Comparison of ENCODE assay signal across 8 mouse cellular contexts in the genomic region with DNA sequence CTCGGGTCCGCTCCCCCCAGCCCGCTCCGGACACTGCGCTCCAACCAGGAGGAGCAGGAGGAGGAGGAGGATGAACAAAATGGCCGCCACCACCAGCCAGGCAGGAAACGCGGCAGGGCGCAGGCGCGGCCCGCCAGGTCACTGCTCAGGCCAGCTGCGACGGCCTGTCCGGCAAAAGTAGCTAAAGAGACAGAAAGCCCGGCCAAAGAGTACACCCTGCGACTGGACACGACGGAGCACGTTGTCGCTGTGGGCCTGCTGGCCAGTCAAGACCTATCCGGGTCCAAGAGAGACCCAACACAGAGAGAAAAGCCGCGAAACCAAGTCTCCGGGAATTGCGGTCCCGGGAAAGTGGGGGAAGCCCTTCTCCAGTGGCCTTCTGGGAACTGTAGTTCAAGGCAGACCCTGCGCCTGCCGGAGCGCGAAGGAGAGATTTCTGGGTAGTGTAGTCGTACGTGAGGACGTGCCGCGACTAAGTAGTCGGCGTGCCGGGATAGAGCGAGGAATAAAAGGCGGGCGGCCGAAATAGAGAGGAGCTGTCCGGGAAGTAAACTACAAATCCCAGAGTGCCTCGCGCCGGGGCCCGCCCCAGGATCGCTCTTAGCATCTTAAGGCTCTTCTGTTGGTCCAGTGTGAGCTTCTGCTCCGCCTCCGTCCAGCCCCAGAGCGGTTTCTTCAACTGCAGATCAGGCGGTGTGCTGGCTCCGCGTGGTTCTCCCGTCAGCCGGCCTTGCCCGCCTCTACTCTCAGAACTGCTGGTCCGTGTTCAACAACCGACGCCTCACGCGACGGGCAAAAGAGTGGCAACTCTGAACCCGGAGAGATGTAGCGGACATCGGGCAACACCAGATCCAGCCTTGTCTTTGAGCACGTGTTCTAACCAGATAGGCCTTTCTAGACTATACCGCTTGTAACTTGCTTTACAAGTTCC. TPM values are rescaled to one million over a fixed set of nuclear protein-coding genes. Genes with fewer than 3 reads are reported as not detected.
DNase-seq lines count a peak whose midpoint lies in the region; ATAC-seq and TF ChIP-seq lines count a peak whose summit lies in the region.

A gene (minus strand): TSS at position 433 of the 931 bp plus-strand sequence.

- peak within 1 kb of the TSS; percentile 80 for H3K4me2 ChIP-seq in forebrain, embryonic 16.5 days (ENCODE audit: low read length)
- H3K4me2 ChIP-seq in lung, embryonic 14.5 days = peak within 1 kb of the TSS; percentile 88

- no peaks in the 10 kb centered on the region for H3K9me3 ChIP-seq in G1E (replicated peaks)
- no peaks in the 10 kb centered on the region for H3K9me3 ChIP-seq in forebrain, embryonic 16.5 days (ENCODE audit: control insufficient read depth, low read length)
- H3K9me3 ChIP-seq in lung, embryonic 14.5 days (ENCODE audit: low read depth, low read length) = no peaks in the 10 kb centered on the region

- 0 out of 2 replicates have a peak, but pooled peaks have one; percentile 35 for TF ChIP-seq POLR2A in olfactory bulb, adult 2 months (IDR thresholded peaks at IDR 0.05; ENCODE audit: insufficient read depth, low read depth, low read length)
- TF ChIP-seq POLR2A in thymus, adult 2 months (IDR thresholded peaks at IDR 0.05; ENCODE audit: control insufficient read depth, extremely low read depth, insufficient read depth, low read length, poor library complexity) = peak; percentile 57

- ATAC-seq in G1E (ENCODE audit: extremely low read depth, insufficient number of reproducible peaks, low FRiP score, poor library complexity, severe bottlenecking) = peak; percentile 90
- peak; percentile 99 for ATAC-seq in forebrain, embryonic 16.5 days
- ATAC-seq in lung, embryonic 14.5 days (ENCODE audit: insufficient read depth) = peak; percentile 99

- H3K27ac ChIP-seq in forebrain, embryonic 16.5 days (ENCODE audit: low read length) = peak within 1 kb of the TSS; percentile 90
- peak within 1 kb of the TSS; percentile 97 for H3K27ac ChIP-seq in layer of hippocampus, adult 2 months
- H3K27ac ChIP-seq in lung, embryonic 14.5 days (ENCODE audit: low read depth) = peak within 1 kb of the TSS; percentile 96
- peak within 1 kb of the TSS; percentile 97 for H3K27ac ChIP-seq in olfactory bulb, adult 2 months (ENCODE audit: insufficient read depth, low read depth, low read length)
- peak within 1 kb of the TSS; percentile 43; the same call in 1 of the 2 replicates for H3K27ac ChIP-seq in thymus, adult 2 months (ENCODE audit: control insufficient read depth, insufficient read depth, low read length)

- intact Hi-C loops in heart, postnatal 36 days (cut with DNase I) = loop anchor here (5.0 kb wide), 4 partner anchors 61 to 214 kb away; a partner anchor contains a TSS

- H3K27me3 ChIP-seq in G1E (ENCODE audit: insufficient read depth, low read length) = no peaks in the 10 kb centered on the region
- no peaks in the 10 kb centered on the region for H3K27me3 ChIP-seq in forebrain, embryonic 16.5 days (replicated peaks; ENCODE audit: control insufficient read depth, insufficient read depth, low read length)
- no peaks in the 10 kb centered on the region for H3K27me3 ChIP-seq in lung, embryonic 14.5 days (ENCODE audit: insufficient read depth, low read length)
- H3K27me3 ChIP-seq in thymus, adult 2 months (ENCODE audit: control insufficient read depth, insufficient read depth, low read length) = no peaks in the 10 kb centered on the region

- peak within 1 kb of the TSS; percentile 68 for H3K9ac ChIP-seq in forebrain, embryonic 16.5 days (replicated peaks; ENCODE audit: low read depth, low read length)
- H3K9ac ChIP-seq in lung, embryonic 14.5 days = peak within 1 kb of the TSS; percentile 90

- peak within 1 kb of the TSS; percentile 93 for H3K4me3 ChIP-seq in G1E (ENCODE audit: low read depth, low read length)
- H3K4me3 ChIP-seq in forebrain, embryonic 16.5 days (replicated peaks; ENCODE audit: low read length) = peak within 1 kb of the TSS; percentile 78
- H3K4me3 ChIP-seq in layer of hippocampus, adult 2 months = peak within 1 kb of the TSS; percentile 76
- peak within 1 kb of the TSS; percentile 86 for H3K4me3 ChIP-seq in lung, embryonic 14.5 days (ENCODE audit: low read depth, low read length)
- peak within 1 kb of the TSS; percentile 92 for H3K4me3 ChIP-seq in olfactory bulb, adult 2 months (ENCODE audit: insufficient read depth, low read depth, low read length)
- H3K4me3 ChIP-seq in thymus, adult 2 months (ENCODE audit: control insufficient read depth, insufficient read depth, low read length) = peak within 1 kb of the TSS; percentile 60

- peaks cover 40% of the 10 kb centered on the region for H3K4me1 ChIP-seq in G1E (ENCODE audit: insufficient read depth, low read depth, low read length)
- peaks cover 11% of the 10 kb centered on the region for H3K4me1 ChIP-seq in forebrain, embryonic 16.5 days (replicated peaks; ENCODE audit: control insufficient read depth, insufficient read depth, low read length)
- H3K4me1 ChIP-seq in lung, embryonic 14.5 days (ENCODE audit: insufficient read depth) = peaks cover 10% of the 10 kb centered on the region
- no peaks in the 10 kb centered on the region for H3K4me1 ChIP-seq in olfactory bulb, adult 2 months (ENCODE audit: control insufficient read depth, insufficient read depth, low read length)
- peaks cover 3% of the 10 kb centered on the region; the same call in 1 of the 2 replicates for H3K4me1 ChIP-seq in thymus, adult 2 months (replicated peaks; ENCODE audit: control insufficient read depth, insufficient read depth, low read length)

- WGBS in forebrain, embryonic 16.5 days = under 1% methylated on average over 69 of the region's 69 CpGs
- under 1% methylated on average over 69 of the region's 69 CpGs for WGBS in lung, embryonic 14.5 days
- under 1% methylated on average over 69 of the region's 69 CpGs for WGBS in olfactory bulb, adult 2 months
- WGBS in thymus, adult 2 months = under 1% methylated on average over 69 of the region's 69 CpGs

- no peak for TF ChIP-seq CTCF in G1E (IDR thresholded peaks at IDR 0.05; ENCODE audit: low read depth, low read length)
- TF ChIP-seq CTCF in layer of hippocampus, adult 2 months (conservative IDR thresholded peaks at IDR 0.05) = no peak
- TF ChIP-seq CTCF in lung, embryonic 14.5 days (IDR thresholded peaks at IDR 0.05; ENCODE audit: low read depth) = no peak
- TF ChIP-seq CTCF in olfactory bulb, adult 2 months (IDR thresholded peaks at IDR 0.05; ENCODE audit: insufficient read depth, low read depth, low read length) = no peak
- no peak for TF ChIP-seq CTCF in thymus, adult 2 months (IDR thresholded peaks at IDR 0.05; ENCODE audit: borderline replicate concordance, control insufficient read depth, extremely low read depth, insufficient read depth, low read length, poor library complexity)

- peak; percentile 83 for DNase-seq in G1E (ENCODE audit: low spot score)
- DNase-seq in cerebellum, adult 18-20 months = peak; percentile 98 to 100
- DNase-seq in heart, postnatal 36 days = peak; percentile 96 to 97
- DNase-seq in layer of hippocampus, adult 2 months (ENCODE audit: low spot score in 2 of 2) = peak; percentile 98 to 99
- peak; percentile 99 for DNase-seq in lung, embryonic 14.5 days
- DNase-seq in thymus, adult 2 months = peak; percentile 96

- peaks cover 11% of the 10 kb centered on the region for H3K36me3 ChIP-seq in G1E (replicated peaks)
- H3K36me3 ChIP-seq in forebrain, embryonic 16.5 days (ENCODE audit: control insufficient read depth, insufficient read depth) = no peaks in the 10 kb centered on the region
- H3K36me3 ChIP-seq in lung, embryonic 14.5 days (ENCODE audit: insufficient read depth) = no peaks in the 10 kb centered on the region
- H3K36me3 ChIP-seq in thymus, adult 2 months (ENCODE audit: control insufficient read depth, insufficient read depth, low read length) = no peaks in the 10 kb centered on the region

RNA-seq across cellular contexts. Expression of the gene that starts here (rescaled TPM):
- total RNA-seq in G1E (2014; fragmentation: Nextera tagmentation) (139 and 151 TPM in 2 replicates), G1E (2017) (48.2 and 59.7 TPM in 2 replicates)
- 51.5 and 70.7 TPM in 2 replicates for polyA plus RNA-seq in G1E (2012)
- 30.3 and 33.0 TPM in 2 replicates for polyA plus RNA-seq in forebrain, embryonic 16.5 days (2015; fragmentation: Nextera tagmentation; extraction: Ambion mirVana)
- 10 to 100 TPM; 40.6 to 41.7 TPM for total RNA-seq in heart, postnatal 36 days (2021)
- 100 to 1,000 TPM; 111 to 128 TPM for total RNA-seq in layer of hippocampus, adult 2 months (2021)
- polyA plus RNA-seq in lung, embryonic 14.5 days (2014; fragmentation: Nextera tagmentation; extraction: Ambion mirVana) = 38.4 TPM in 2 replicates
- polyA plus RNA-seq in olfactory bulb, adult 2 months (2012; ENCODE audit: insufficient read depth, insufficient read length, low replicate concordance, missing spikeins) = not detected in 2 replicates
- 43.8 and 54.6 TPM in 2 replicates for polyA plus RNA-seq in thymus, adult 2 months (2012; rRNA removed)

Comparison
In these comparisons a context has a peak if more than half of its experiments do, and no peak if none do; other contexts are left out.
1. Peak in every context shown above with its lines: DNase-seq, ATAC-seq, H3K4me3 ChIP-seq and H3K27ac ChIP-seq.
2. H3K27ac ChIP-seq: peak in every context shown above with its lines; median percentile 97 in layer of hippocampus, adult 2 months; 97 in olfactory bulb, adult 2 months; 96 in lung, embryonic 14.5 days; 90 in forebrain, embryonic 16.5 days; 43 in thymus, adult 2 months.